Mouse (Mus musculus) lung, postnatal 25 days (tissue): ENCODE data around the gene Brd2.
A peak's percentile ranks its signal among the peaks of the same experiment; 100 is the strongest.

Source experiments
- DNase-seq: peaks from one replicate; pipeline ENCODE4 v3.0.0; 2022; ENCODE audit warnings: low spot score

The Brd2 gene

DNA sequence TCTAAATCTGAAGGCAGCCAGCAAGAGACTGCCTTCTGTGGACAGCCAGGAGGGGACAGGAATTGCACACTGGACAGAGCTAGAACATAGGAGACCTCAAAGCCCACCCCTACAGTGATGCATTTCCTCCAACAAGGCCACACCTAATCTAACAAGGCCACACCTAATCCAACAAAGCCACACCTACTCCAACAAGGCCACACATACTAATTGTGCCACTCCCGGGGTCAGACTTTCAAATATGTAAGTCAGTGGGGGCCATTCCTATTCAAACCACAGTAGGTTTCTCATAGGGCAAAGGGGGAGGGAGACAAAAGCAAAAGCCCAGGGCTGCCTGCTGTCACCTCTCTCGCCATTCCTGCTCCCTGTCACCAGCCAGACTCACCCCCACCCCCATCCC is 35.0 kb downstream of the Brd2 start:
- no peak for DNase-seq

DNA sequence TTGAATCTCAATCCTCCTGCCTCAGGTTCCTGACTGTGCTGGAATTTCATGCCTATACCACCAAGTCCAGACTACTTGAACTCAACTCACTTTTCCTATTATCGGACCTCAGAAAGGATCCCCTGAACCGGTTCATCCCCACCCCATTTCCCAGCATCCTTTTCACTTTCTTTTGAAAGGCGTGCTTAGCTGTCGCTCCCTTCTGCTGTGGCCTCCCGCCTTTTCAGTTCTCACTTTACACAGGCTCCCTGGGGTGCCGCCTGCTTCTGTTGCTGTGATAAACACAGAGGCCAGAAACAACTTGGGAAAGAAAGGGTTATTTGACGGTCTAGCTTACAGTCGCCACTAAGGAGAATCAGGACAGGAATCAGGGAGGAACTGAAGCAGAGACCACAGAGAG is 39.3 kb downstream of the Brd2 start:
- DNase-seq = no peak

DNA sequence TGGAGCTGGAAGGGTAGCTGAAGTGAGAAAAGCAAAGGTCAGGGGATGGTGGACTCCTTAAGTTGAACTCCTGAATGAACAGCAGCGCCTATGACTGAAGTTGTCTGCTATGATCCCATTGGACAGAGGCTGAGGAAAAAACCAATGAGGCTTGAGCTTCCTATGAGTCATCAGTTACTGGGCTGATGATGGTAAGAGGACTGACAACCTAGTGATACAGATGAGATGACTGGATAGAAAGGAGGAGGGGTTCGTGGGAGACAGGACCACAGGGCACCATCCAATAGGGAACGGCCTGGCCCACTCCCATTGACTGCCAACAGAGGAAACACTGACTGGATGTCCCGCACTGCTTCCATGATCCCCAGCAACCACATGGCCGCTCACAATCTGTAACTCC is 42.8 kb downstream of the Brd2 start:
- peak; percentile 71 for DNase-seq

DNA sequence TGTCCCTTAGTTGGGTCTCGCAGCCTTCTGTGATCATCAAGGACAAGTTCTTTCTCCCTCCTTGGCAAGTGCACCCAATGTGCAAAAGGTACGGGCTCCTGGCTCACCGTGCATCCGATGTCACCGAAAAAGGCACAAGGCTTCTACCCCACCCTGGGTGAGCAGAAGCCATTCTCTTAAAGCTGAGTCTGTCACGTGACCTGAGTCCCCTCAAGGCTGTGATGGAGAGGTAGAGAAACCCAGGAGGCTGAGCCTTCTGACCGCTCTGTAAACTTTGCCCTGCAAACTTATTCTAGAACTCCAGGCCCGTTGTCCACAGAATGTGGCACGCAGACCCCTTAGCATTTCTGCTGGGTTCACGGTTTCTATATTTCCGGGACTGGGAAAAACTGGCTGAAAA is 43.4 kb downstream of the Brd2 start:
- DNase-seq = no peak

- no peak for DNase-seq
Observed at GRCm38 (mm10) chr17:34078148-34078547, 44.3 kb downstream of the Brd2 start.

- peak; percentile 71 for DNase-seq
Observed at GRCm38 (mm10) chr17:34077549-34077948, 44.9 kb downstream of the Brd2 start.

DNA sequence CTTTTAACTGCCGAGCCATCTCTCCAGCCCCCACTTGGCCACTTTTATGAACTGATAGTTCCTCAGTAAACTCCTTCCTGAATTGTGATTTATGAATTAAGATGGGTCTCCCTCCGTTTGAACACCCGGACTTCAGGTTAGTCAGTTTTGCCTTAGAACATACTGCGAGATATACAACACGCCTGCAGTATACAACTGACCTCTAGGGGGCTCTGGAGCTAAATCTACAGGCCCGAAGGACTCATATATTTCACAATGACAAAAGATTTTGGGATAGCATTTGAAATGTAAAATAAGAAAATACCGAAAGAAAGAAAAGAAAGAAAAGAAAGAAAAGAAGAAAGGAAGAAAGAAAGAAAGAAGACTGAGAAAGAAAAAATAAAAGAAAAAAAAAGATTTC is 47.2 kb downstream of the Brd2 start:
- DNase-seq = peak; percentile 79

DNA sequence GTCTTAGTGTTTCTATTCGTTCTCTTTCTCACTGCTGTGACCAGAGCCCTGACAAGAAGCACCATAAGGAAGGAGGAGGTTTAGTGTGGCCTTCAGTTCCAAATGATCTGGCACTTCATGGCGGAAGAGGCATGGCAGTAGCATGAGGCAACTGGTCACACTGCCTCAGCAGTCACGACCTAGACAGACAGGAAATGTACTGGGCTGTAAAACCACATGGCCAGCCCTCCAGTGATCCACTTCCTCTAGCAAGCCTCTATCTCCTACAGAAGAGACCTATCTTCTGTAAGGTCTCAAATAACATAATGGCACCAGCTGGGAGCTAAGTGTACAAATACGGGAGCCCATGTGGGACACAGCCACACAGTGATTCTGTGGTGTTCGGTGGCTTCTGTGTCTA is 50.3 kb downstream of the Brd2 start:
- no peak for DNase-seq

DNA sequence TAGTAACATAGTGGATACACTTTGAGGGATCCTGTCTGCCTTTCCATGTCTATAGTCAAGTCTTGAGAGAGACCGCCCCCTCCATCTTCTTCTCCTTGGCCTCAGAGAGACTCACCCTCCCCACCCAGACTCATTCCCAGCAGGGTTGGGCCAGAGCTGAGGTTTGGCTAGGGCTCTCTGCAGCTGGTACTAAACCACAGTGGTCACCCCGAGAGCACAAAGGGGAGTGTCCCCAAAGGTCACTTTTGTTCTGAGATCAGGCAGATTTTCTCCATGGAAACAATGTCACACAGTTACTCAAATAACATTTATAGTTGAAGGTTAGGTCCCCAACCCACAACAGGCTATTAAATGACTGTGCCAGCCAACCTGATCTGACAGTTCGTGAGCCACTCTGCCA is 53.6 kb downstream of the Brd2 start:
- no peak for DNase-seq
